Mouse (Mus musculus) hindbrain, embryonic 14.5 days (tissue): Measurements from ENCODE around the gene Utp11. TPM values are rescaled to one million over a fixed set of nuclear protein-coding genes. Genes with fewer than 3 reads are reported as not detected.

Experiments
- ATAC-seq: fragments of 200-750 bp; cut with Nextera tagmentation; 2 replicates; pipeline ENCODE4 v1.8.0; 2017; ENCODE audit warnings: moderate number of reproducible peaks, mild to moderate bottlenecking, moderate TSS enrichment, moderate library complexity; ENCODE audit not compliant: low FRiP score
- DNase-seq: peaks from one replicate; pipeline ENCODE4 v3.0.0-alpha.2; 2015; ENCODE audit warnings: low spot score
- H3K27ac ChIP-seq: fragments of 300-500 bp; sonication (generic); 2 replicates; pipeline ENCODE4 v1.5.1; 2014; ENCODE audit warnings: mild to moderate bottlenecking, moderate library complexity
- H3K27me3 ChIP-seq: fragments of 300-500 bp; sonication (generic); 2 replicates; pipeline ENCODE4 v1.6.1; 2014; ENCODE audit warnings: mild to moderate bottlenecking, low read length, mixed read lengths; ENCODE audit not compliant: control insufficient read depth, insufficient read depth
- H3K36me3 ChIP-seq: fragments of 300-500 bp; sonication (generic); replicated peaks from 2 replicates; pipeline ENCODE4 v1.6.1; 2014; ENCODE audit not compliant: control insufficient read depth, insufficient read depth
- H3K4me1 ChIP-seq: fragments of 300-500 bp; sonication (generic); replicated peaks from 2 replicates; pipeline ENCODE4 v1.6.1; 2014; ENCODE audit warnings: antibody characterized with exemption, low read length, mixed read lengths; ENCODE audit not compliant: control insufficient read depth, insufficient read depth
- H3K4me2 ChIP-seq: fragments of 300-500 bp; sonication (generic); replicated peaks from 2 replicates; pipeline ENCODE4 v1.6.1; 2014; ENCODE audit warnings: mild to moderate bottlenecking, moderate library complexity
- H3K4me3 ChIP-seq: fragments of 300-500 bp; sonication (generic); replicated peaks from 2 replicates; pipeline ENCODE4 v1.5.1; 2014; ENCODE audit warnings: mild to moderate bottlenecking, low read length
- H3K9ac ChIP-seq: fragments of 300-500 bp; sonication (generic); 2 replicates; pipeline ENCODE4 v1.6.1; 2014
- H3K9me3 ChIP-seq: fragments of 300-500 bp; sonication (generic); 2 replicates; pipeline ENCODE4 v1.6.1; 2016; ENCODE audit warnings: low read length; ENCODE audit not compliant: control insufficient read depth
- WGBS: fragments of 180-500 bp; shearing (Covaris S2); extraction: QIAGEN DNeasy Blood & Tissue Kit; methylation state at CpG from one replicate; pipeline ENCODE4 v1.1.7; 2014; 5-methylcytosine and 5-hydroxymethylcytosine counted together
- polyA plus RNA-seq: library from polyadenylated mRNA; unstranded; fragments of >200 nt; fragmentation: Nextera tagmentation; extraction: Ambion mirVana; gene quantifications from 2 replicates; pipeline ENCODE4 v1.2.1, GENCODE M21; 2014

Utp11 gene
- polyA plus RNA-seq: 33.5 and 33.6 TPM in 2 replicates

- Histone ChIP-seq H3K27ac (peak within 1 kb of the TSS; percentile 39; the same call in 1 of the 2 replicates), H3K4me2 (peak within 1 kb of the TSS; percentile 78), H3K9ac (peak within 1 kb of the TSS; percentile 83), H3K4me1 (peaks cover 14% of the 10 kb centered on the region), H3K36me3 (0 out of 2 replicates have a peak, but pooled peaks cover 10% of the 10 kb centered on the region), H3K9me3 (no peaks in the 10 kb centered on the region), H3K4me3 (peak within 1 kb of the TSS; percentile 69), H3K27me3 (peaks cover 5% of the 10 kb centered on the region)
- peak; percentile 92 for DNase-seq
- WGBS: under 1% methylated on average over 43 of the region's 43 CpGs
- peak; percentile 98 for ATAC-seq
These were observed at the start of gene Utp11 for GRCm38 (mm10) chr4:124693135-124693894. TSS of gene Utp11 (minus strand) at chr4:124693600.

GRCm38 (mm10) chr4:124742839-124743238, 49.4 kb upstream of the Utp11 start:
- no peak overlapping the region for H3K27ac ChIP-seq
- H3K36me3 ChIP-seq: peaks cover 19% of the 10 kb centered on the region
- no peaks in the 10 kb centered on the region for H3K27me3 ChIP-seq
- no peak overlapping the region for H3K9ac ChIP-seq
- ATAC-seq: no peak
- DNase-seq: no peak
- 0 out of 2 replicates have a peak, but pooled peaks cover 11% of the 10 kb centered on the region for H3K4me1 ChIP-seq
- WGBS: 92% methylated on average over 11 of the region's 11 CpGs
- H3K4me3 ChIP-seq: no peak overlapping the region
- H3K4me2 ChIP-seq: peak overlapping the region; percentile 56; the same call in 1 of the 2 replicates
- no peaks in the 10 kb centered on the region for H3K9me3 ChIP-seq

- Histone ChIP-seq H3K27ac (peak within 1 kb of the TSS; percentile 11; the same call in 1 of the 2 replicates), H3K4me3 (peak within 1 kb of the TSS; percentile 63), H3K4me2 (peak within 1 kb of the TSS; percentile 56), H3K36me3 (peaks cover 12% of the 10 kb centered on the region), H3K4me1 (0 out of 2 replicates have a peak, but pooled peaks cover 11% of the 10 kb centered on the region), H3K27me3 (no peaks in the 10 kb centered on the region), H3K9ac (peak within 1 kb of the TSS; percentile 78), H3K9me3 (no peaks in the 10 kb centered on the region)
- ATAC-seq (peak; percentile 87), DNase-seq (peak; percentile 78)
- 17% methylated on average over 25 of the region's 25 CpGs for WGBS
These were observed 48.3 kb upstream of the Utp11 start, which contains the start of gene Inpp5b for GRCm38 (mm10) chr4:124741376-124742343. TSS of gene Inpp5b (plus strand) at chr4:124741850.

- 0 out of 2 replicates have a peak, but pooled peaks cover 16% of the 10 kb centered on the region for H3K4me1 ChIP-seq
- 52% methylated on average over 1 of the region's 1 CpGs for WGBS
- peaks cover under 1% of the 10 kb centered on the region; the same call in 1 of the 2 replicates for H3K36me3 ChIP-seq
- no peak overlapping the region for H3K27ac ChIP-seq
- no peak overlapping the region for H3K4me3 ChIP-seq
- DNase-seq (no peak), ATAC-seq (no peak)
- H3K9ac ChIP-seq: no peak overlapping the region
- H3K27me3 ChIP-seq: no peaks in the 10 kb centered on the region
- no peak overlapping the region for H3K4me2 ChIP-seq
- no peaks in the 10 kb centered on the region for H3K9me3 ChIP-seq
These were observed 45.4 kb upstream of the Utp11 start for GRCm38 (mm10) chr4:124738783-124739182.

GRCm38 (mm10) chr4:124738013-124738412, 44.6 kb upstream of the Utp11 start:
- WGBS: 69% methylated on average over 4 of the region's 4 CpGs
- H3K27ac ChIP-seq: no peak overlapping the region
- H3K36me3 ChIP-seq: peaks cover 8% of the 10 kb centered on the region
- ATAC-seq (no peak), DNase-seq (no peak)
- no peaks in the 10 kb centered on the region for H3K9me3 ChIP-seq
- H3K4me1 ChIP-seq: 0 out of 2 replicates have a peak, but pooled peaks cover 16% of the 10 kb centered on the region
- no peak overlapping the region for H3K4me3 ChIP-seq
- H3K27me3 ChIP-seq: no peaks in the 10 kb centered on the region
- H3K9ac ChIP-seq: no peak overlapping the region
- H3K4me2 ChIP-seq: no peak overlapping the region

GRCm38 (mm10) chr4:124737486-124737885, 44.1 kb upstream of the Utp11 start:
- H3K9ac ChIP-seq: no peak overlapping the region
- 0 out of 2 replicates have a peak, but pooled peaks cover 15% of the 10 kb centered on the region for H3K4me1 ChIP-seq
- H3K4me2 ChIP-seq: no peak overlapping the region
- no peak overlapping the region for H3K4me3 ChIP-seq
- DNase-seq (no peak), ATAC-seq (no peak)
- WGBS: 76% methylated on average over 5 of the region's 5 CpGs
- no peak overlapping the region for H3K27ac ChIP-seq
- peaks cover 14% of the 10 kb centered on the region for H3K36me3 ChIP-seq
- no peaks in the 10 kb centered on the region for H3K9me3 ChIP-seq
- no peaks in the 10 kb centered on the region for H3K27me3 ChIP-seq

- H3K4me3 ChIP-seq: no peak overlapping the region
- ATAC-seq: no peak
- H3K27me3 ChIP-seq: no peaks in the 10 kb centered on the region
- H3K4me1 ChIP-seq: 0 out of 2 replicates have a peak, but pooled peaks cover 10% of the 10 kb centered on the region
- no peaks in the 10 kb centered on the region for H3K9me3 ChIP-seq
- no peak for DNase-seq
- H3K36me3 ChIP-seq: peaks cover 19% of the 10 kb centered on the region
- no peak overlapping the region for H3K4me2 ChIP-seq
- H3K27ac ChIP-seq: no peak overlapping the region; the same call in 1 of the 2 replicates
- no peak overlapping the region for H3K9ac ChIP-seq
- WGBS: 70% methylated on average over 2 of the region's 2 CpGs
These were observed 43.6 kb upstream of the Utp11 start for GRCm38 (mm10) chr4:124736952-124737351.

- Histone ChIP-seq H3K27me3 (no peaks in the 10 kb centered on the region), H3K4me2 (no peak overlapping the region), H3K4me3 (no peak overlapping the region), H3K9me3 (no peaks in the 10 kb centered on the region), H3K36me3 (peaks cover 98% of the 10 kb centered on the region), H3K9ac (no peak overlapping the region), H3K4me1 (no peaks in the 10 kb centered on the region), H3K27ac (no peak overlapping the region)
- no peak for ATAC-seq
- WGBS: 74% methylated on average over 6 of the region's 6 CpGs
- no peak for DNase-seq
These were observed 32.7 kb upstream of the Utp11 start for GRCm38 (mm10) chr4:124726121-124726520.
